Mouse (Mus musculus) left cerebral cortex, postnatal 25 days (tissue): ENCODE measurements around the gene Wdr47. TPM values are rescaled to one million over a fixed set of nuclear protein-coding genes. Genes with fewer than 3 reads are reported as not detected.
"Not testable (repeated sequence)": the region's sequence is repeated elsewhere in the genome, so short reads cannot be mapped to it uniquely, and the experiment has no call there.

ENCODE experiments used
- DNase-seq, 2 experiments: peaks; one replicate each; pipeline ENCODE4 v3.0.0; 2022; ENCODE audit warnings: low spot score in 2 of 2, mixed read lengths in 1 of 2
- intact Hi-C: fragments of 180-260 bp; cut with DNase I; formaldehyde crosslinking; loops from one replicate; pipeline ENCODE4 v1.15.1; 2025
- total RNA-seq, 2 experiments: library from RNA; stranded (reverse); gene quantifications; 2 replicates each; pipeline ENCODE4 v1.2.3; 2021

The Wdr47 gene
- total RNA-seq, 2 experiments from 2014 or later: 127 to 137 TPM

DNA sequence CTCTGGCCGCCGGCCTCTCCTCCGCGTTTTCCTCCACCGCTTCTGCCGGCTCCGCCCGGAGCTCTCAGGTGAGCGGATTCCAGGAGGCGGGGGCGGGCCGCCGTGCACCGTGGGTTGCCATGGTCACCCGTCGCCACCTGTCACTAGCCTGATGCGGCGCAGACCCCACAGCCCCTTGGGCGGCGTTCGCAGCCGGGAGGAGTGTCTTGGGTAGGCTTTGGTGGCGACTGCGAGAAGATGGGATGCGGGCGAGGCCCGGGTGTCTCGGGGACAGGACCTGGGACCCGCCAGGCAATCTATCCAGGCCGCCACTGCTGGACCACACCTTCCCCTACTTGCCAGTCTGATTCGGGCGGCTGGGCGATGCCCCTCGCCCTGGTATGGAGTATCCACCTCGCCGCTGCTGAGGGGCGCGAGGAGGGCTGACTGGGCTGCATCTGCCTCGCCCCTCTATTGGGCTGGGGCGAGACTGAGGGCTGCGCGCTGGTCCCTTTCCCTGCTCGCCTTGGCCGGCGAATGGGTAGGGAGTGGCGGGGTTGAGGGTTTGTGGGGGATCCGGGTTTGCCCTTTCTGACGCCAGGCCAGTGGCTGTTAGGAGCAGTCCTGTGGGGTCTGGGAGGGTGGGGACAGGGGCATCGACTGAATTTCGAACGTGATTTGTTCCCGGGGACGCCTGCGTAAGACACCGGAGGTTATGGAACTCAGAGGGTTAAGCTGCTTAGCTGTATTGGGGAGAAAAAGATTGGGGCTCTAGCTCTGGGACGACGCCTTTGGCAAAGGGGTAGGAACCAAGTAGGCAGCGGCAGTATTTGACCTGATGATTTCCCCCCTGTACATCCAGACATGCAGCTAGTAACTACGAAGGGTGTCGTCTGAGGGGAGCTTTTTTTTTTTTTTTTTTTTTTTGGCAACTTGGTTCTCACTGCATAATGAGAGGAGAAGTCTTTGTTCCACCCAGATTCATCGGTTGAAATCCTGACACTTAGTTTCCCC is 747 bp downstream of the Wdr47 start:
- intact Hi-C loops: loop anchor here (1.0 to 2.0 kb wide), 2 partner anchors 17 to 56 kb away; partner anchors contain the start of gene 5330417C22Rik
- DNase-seq: no peak

- intact Hi-C loops: no loop called here
- no peak for DNase-seq
Observed at GRCm38 (mm10) chr3:108608906-108609305, 17.8 kb downstream of the Wdr47 start.

DNA sequence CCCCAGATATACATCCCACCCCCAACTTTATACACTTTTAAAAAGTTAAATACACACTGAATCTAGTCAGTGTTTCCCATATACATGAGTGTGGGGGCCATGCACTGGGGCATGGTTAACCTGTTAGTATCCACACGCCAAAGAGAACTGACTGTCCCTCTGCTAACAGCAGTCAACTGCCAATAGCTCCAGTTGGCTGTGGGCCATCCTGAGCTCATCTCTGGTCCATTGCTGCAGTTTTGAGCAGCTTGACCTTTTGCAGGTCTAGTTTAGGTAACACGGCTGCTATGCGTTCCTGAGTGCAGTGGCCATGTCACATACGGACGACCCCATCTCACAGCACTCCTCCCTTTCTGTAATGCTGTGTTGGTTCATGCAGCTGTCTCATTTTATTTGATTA is 43.7 kb downstream of the Wdr47 start:
- intact Hi-C loops: no loop called here
- no peak for DNase-seq

- intact Hi-C loops: no loop called here
- DNase-seq: no peak
Observed at GRCm38 (mm10) chr3:108639412-108639811, 48.3 kb downstream of the Wdr47 start.

GRCm38 (mm10) chr3:108640998-108641397 is 49.9 kb downstream of the Wdr47 start:
- DNase-seq: no peak

DNA sequence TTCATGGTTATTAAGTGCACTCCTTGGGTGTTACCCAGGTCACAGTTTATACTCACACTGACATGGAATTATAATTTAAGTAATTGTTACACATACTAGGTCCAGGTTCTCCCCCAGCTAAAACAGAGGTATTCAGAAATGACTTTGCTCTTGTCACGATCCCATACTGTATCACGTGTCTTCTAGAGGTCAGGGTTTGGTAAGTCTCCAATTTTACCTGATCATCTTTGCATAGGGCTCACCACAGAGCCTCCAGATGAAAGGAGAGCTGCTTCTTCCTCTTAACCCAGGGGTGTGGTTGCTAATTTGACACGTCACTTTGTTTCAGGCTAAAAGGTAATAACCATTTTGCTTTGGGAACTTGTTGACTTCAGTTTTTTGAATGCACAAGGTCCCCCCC is 53.8 kb downstream of the Wdr47 start:
- intact Hi-C loops: no loop called here
- no peak for DNase-seq

More at GRCm38 (mm10) chr3:108640998-108641397, 49.9 kb downstream of the Wdr47 start:
- intact Hi-C loops: no loop called here

GRCm38 (mm10) chr3:108646036-108646435 is 55.0 kb downstream of the Wdr47 start:
- DNase-seq: peak in 1 of 2 experiments; percentile 52
- intact Hi-C loops: no loop called here

GRCm38 (mm10) chr3:108647681-108648080 is 56.6 kb downstream of the Wdr47 start:
- intact Hi-C loops, DNase-seq: not testable (repeated sequence)

GRCm38 (mm10) chr3:108652866-108653642 is 62.0 kb downstream of the Wdr47 start:
- intact Hi-C loops: loop anchor here (5.0 kb wide), 1 partner anchor 119 kb away; no protein-coding TSS in a partner anchor
- no peak for DNase-seq

- peak; percentile 97 for DNase-seq
- intact Hi-C loops: loop anchor here (5.0 kb wide), 1 partner anchor 118 kb away; no protein-coding TSS in a partner anchor
Observed at GRCm38 (mm10) chr3:108653710-108654379, 62.8 kb downstream of the Wdr47 start, which contains the start of gene Clcc1. Gene Clcc1, plus strand, starts transcription at chr3:108653913.

GRCm38 (mm10) chr3:108654566-108654965 is 63.5 kb downstream of the Wdr47 start:
- intact Hi-C loops: loop anchor here (5.0 kb wide), 1 partner anchor 118 kb away; no protein-coding TSS in a partner anchor
- DNase-seq: no peak

DNA sequence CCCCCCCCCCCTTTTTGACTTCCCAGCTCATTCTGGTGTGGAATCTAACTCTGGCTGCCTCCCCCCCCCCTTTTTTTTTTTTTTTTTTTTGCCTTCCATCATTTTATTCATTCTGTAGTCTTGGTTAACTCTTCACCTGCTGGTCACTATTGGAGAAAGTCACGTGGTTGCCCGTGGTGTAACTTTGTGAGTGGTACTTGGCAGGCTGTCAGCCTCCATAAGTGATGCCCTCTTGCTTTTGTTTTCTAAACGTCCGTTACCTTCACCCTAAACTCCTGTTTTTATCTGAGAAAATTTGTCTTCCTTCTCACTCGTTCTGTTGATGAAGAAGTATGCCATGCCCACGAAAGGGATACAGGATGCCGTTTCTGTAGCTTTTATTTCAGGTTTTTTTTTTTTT is 64.4 kb downstream of the Wdr47 start:
- intact Hi-C loops: no loop called here
- no peak for DNase-seq

DNA sequence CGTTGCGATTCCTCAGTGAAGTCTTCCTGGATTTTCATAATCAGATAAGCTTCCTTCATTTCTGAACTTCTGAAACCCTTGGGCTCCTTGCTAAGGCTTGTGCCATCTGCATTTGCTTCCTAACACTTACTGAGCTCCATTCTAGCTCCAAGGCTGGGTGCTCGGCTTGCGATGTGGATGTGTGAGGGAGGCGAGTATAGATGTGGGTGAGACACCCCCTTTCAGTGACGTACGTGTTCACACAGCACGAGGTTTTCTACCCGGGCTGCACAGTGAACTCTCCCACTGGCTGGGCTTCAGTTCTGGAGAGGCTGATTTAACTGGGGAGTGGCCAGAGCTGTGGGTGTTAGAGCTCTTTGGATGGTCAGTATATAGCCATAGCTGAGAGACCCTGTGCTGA is 67.5 kb downstream of the Wdr47 start:
- peak in 1 of 2 experiments; percentile 35 for DNase-seq
- intact Hi-C loops: no loop called here

GRCm38 (mm10) chr3:108660941-108661340 is 69.9 kb downstream of the Wdr47 start:
- DNase-seq: no peak
- intact Hi-C loops: no loop called here

DNA sequence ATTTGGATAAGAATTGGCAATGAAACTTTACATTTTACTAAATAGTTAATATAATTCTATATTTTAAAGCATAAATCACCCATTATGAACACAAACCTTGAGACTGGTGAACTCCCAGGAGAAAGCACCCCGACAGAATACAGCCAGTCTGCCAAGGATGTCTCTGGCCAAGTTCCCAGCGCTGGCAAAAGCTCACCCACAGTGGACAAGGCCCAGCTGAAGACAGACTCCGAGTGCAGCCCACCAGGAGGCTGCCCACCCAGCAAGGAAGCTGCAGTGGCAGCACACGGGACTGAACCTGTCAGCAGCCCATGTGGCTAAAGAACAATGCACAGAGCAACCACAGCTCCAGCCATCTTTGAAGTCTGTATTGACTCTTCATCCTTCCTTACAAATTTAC is 85.5 kb downstream of the Wdr47 start:
- intact Hi-C loops: loop anchor here (10.0 kb wide), 1 partner anchor 228 kb away; no protein-coding TSS in a partner anchor
- no peak for DNase-seq

- DNase-seq: no peak
- intact Hi-C loops: no loop called here
Observed at GRCm38 (mm10) chr3:108681004-108681403, 89.9 kb downstream of the Wdr47 start.

- intact Hi-C loops, DNase-seq: not testable (repeated sequence)
Observed at GRCm38 (mm10) chr3:108683597-108683996, 92.5 kb downstream of the Wdr47 start.

- intact Hi-C loops: no loop called here
Observed at GRCm38 (mm10) chr3:108685701-108686100, 94.6 kb downstream of the Wdr47 start.

DNA sequence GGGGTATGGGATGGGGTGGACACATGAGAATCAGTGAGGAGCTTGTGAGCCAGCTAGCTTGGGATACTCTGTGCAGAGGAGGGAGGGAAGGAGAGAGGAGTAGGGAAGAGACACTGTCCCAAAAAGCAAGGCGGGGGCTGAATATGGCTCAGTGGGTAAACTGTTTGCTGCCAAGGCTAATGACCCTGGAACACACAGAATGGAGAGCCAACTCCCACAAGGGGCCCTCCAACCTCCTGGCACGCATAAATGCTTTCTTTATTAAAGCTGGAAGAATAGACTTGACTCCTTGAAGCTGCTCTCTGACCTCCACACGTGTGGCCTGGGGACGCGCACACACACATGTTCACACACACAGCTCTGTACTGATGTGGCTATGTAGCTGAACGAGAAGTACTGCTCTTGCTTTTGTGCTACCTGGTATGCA is 97.9 kb downstream of the Wdr47 start:
- intact Hi-C loops: no loop called here
- no peak for DNase-seq

More at GRCm38 (mm10) chr3:108685701-108686100, 94.6 kb downstream of the Wdr47 start:
- no peak for DNase-seq
